Mouse (Mus musculus) ovary, postnatal 36 days (tissue): Measurements from ENCODE around the gene Hsd17b2.
A peak's percentile ranks its signal among the peaks of the same experiment; 100 is the strongest.

Experiments used
- DNase-seq: peaks from one replicate; pipeline ENCODE4 v3.0.0; 2022; ENCODE audit warnings: low spot score, mixed read lengths

Hsd17b2 gene

GRCm38 (mm10) chr8:117772597-117772996 is 70.9 kb downstream of the Hsd17b2 start:
- no peak for DNase-seq

GRCm38 (mm10) chr8:117775626-117776025 is 73.9 kb downstream of the Hsd17b2 start:
- no peak for DNase-seq

GRCm38 (mm10) chr8:117776075-117776474 is 74.4 kb downstream of the Hsd17b2 start:
- no peak for DNase-seq

- no peak for DNase-seq
Measured at GRCm38 (mm10) chr8:117778531-117779322, 77.0 kb downstream of the Hsd17b2 start.

GRCm38 (mm10) chr8:117779344-117779743 is 77.6 kb downstream of the Hsd17b2 start:
- DNase-seq, result no peak

- no peak for DNase-seq
Measured at GRCm38 (mm10) chr8:117781375-117782129, 79.8 kb downstream of the Hsd17b2 start.

GRCm38 (mm10) chr8:117783021-117783420 is 81.3 kb downstream of the Hsd17b2 start:
- no peak for DNase-seq

- DNase-seq, result no peak
Measured at GRCm38 (mm10) chr8:117786428-117786827, 84.7 kb downstream of the Hsd17b2 start.

GRCm38 (mm10) chr8:117792616-117793144 is 91.0 kb downstream of the Hsd17b2 start:
- DNase-seq, result no peak

GRCm38 (mm10) chr8:117794581-117794980 is 92.9 kb downstream of the Hsd17b2 start:
- no peak for DNase-seq

GRCm38 (mm10) chr8:117796464-117796863 is 94.8 kb downstream of the Hsd17b2 start:
- DNase-seq, result no peak

- no peak for DNase-seq
Measured at GRCm38 (mm10) chr8:117798066-117798465, 96.4 kb downstream of the Hsd17b2 start.

GRCm38 (mm10) chr8:117801443-117802298 is 100.0 kb downstream of the Hsd17b2 start, which contains the start of gene Mphosph6:
Mphosph6 (minus strand) TSS chr8:117801943.
- peak; percentile 96 for DNase-seq

GRCm38 (mm10) chr8:117802299-117802689 is 100.6 kb downstream of the Hsd17b2 start:
- DNase-seq, result no peak

GRCm38 (mm10) chr8:117805419-117805818 is 103.7 kb downstream of the Hsd17b2 start:
- DNase-seq, result no peak
